Mouse (Mus musculus) gonadal fat pad, adult 2 months (tissue): Measurements from ENCODE around the gene Olfr60. TPM values are rescaled to one million over a fixed set of nuclear protein-coding genes. Genes with fewer than 3 reads are reported as not detected.

Source experiments
- DNase-seq: peaks from one replicate; pipeline ENCODE4 v3.0.0-alpha.2; 2012; ENCODE audit warnings: low read depth
- polyA plus RNA-seq: library from polyadenylated mRNA; depleted of rRNA; stranded (reverse); fragments of >200 nt; gene quantifications from 2 replicates; pipeline ENCODE4 v1.2.3, GENCODE M21; 2012; rRNA removed

Gene Olfr60
- polyA plus RNA-seq, result not detected in 2 replicates

- DNase-seq, result no peak
Measured at GRCm38 (mm10) chr7:140361571-140361970, at the start of gene Olfr60. TSS of gene Olfr60 (minus strand) at chr7:140361671.

- no peak for DNase-seq
Measured at GRCm38 (mm10) chr7:140402818-140403217, 41.3 kb upstream of the Olfr60 start, which contains the start of gene Olfr531. TSS of gene Olfr531 (minus strand) at chr7:140402918.

- DNase-seq, result no peak
Measured at GRCm38 (mm10) chr7:140376911-140377310, 15.4 kb upstream of the Olfr60 start.

- no peak for DNase-seq
Measured at GRCm38 (mm10) chr7:140376231-140376630, 14.8 kb upstream of the Olfr60 start, which contains the start of gene Olfr530. TSS of gene Olfr530 (minus strand) at chr7:140376331.

GRCm38 (mm10) chr7:140374300-140374699 is 12.8 kb upstream of the Olfr60 start:
- no peak for DNase-seq

GRCm38 (mm10) chr7:140333717-140334116 is 27.8 kb downstream of the Olfr60 start, which contains the start of gene Olfr527:
TSS of gene Olfr527 (plus strand) at chr7:140334017.
- DNase-seq, result no peak

- no peak for DNase-seq
Measured at GRCm38 (mm10) chr7:140329766-140330304, 31.6 kb downstream of the Olfr60 start.

- DNase-seq, result no peak
Measured at GRCm38 (mm10) chr7:140321135-140321534, 40.3 kb downstream of the Olfr60 start.

GRCm38 (mm10) chr7:140320558-140320957 is 40.9 kb downstream of the Olfr60 start, which contains the start of gene Olfr525:
TSS of gene Olfr525 (plus strand) at chr7:140320858.
- no peak for DNase-seq

- DNase-seq, result no peak
Measured at GRCm38 (mm10) chr7:140319861-140320385, 41.5 kb downstream of the Olfr60 start.

GRCm38 (mm10) chr7:140299416-140299815 is 62.1 kb downstream of the Olfr60 start:
- DNase-seq, result no peak

- DNase-seq, result no peak
Measured at GRCm38 (mm10) chr7:140296876-140297275, 64.6 kb downstream of the Olfr60 start.

- no peak for DNase-seq
Measured at GRCm38 (mm10) chr7:140295746-140296145, 65.7 kb downstream of the Olfr60 start.

Other genes with a start within 250 kb of the Olfr60 start
- 16.0 and 18.0 TPM in 2 replicates for gene Paox, start 245.9 kb downstream of the Olfr60 start, polyA plus RNA-seq
- 190 and 200 TPM in 2 replicates for gene Echs1, start 245.2 kb downstream of the Olfr60 start, polyA plus RNA-seq
- 28.9 and 56.7 TPM in 2 replicates for gene Mtg1, start 224.1 kb downstream of the Olfr60 start, polyA plus RNA-seq
- gene Sprn, start 206.8 kb downstream of the Olfr60 start, polyA plus RNA-seq, result 0.70 and 0.72 TPM in 2 replicates
- gene Olfr522, start 196.9 kb downstream of the Olfr60 start, polyA plus RNA-seq, result not detected in 2 replicates
- 0.08 TPM in 1 of 2 replicates, not detected in the other for gene Olfr523, start 188.5 kb downstream of the Olfr60 start, polyA plus RNA-seq
- gene Olfr524, start 155.7 kb downstream of the Olfr60 start, polyA plus RNA-seq, result not detected in 2 replicates
- 0.42 and 0.72 TPM in 2 replicates for gene Cd163l1, start 143.4 kb downstream of the Olfr60 start, polyA plus RNA-seq
- gene 5830411N06Rik, start 114.4 kb downstream of the Olfr60 start, polyA plus RNA-seq, result 0.13 and 0.14 TPM in 2 replicates
- gene Olfr525, start 40.8 kb downstream of the Olfr60 start, polyA plus RNA-seq, result not detected in 2 replicates
- gene Olfr527, start 27.7 kb downstream of the Olfr60 start, polyA plus RNA-seq, result not detected in 2 replicates
- gene Olfr530, start 14.7 kb upstream of the Olfr60 start, polyA plus RNA-seq, result not detected in 2 replicates
- not detected in 2 replicates for gene Olfr531, start 41.2 kb upstream of the Olfr60 start, polyA plus RNA-seq
- not detected in 2 replicates for gene Olfr532, start 60.0 kb upstream of the Olfr60 start, polyA plus RNA-seq
- not detected in 2 replicates for gene Olfr533, start 101.7 kb upstream of the Olfr60 start, polyA plus RNA-seq
- not detected in 2 replicates for gene Olfr535, start 122.5 kb upstream of the Olfr60 start, polyA plus RNA-seq
- 0.04 and 0.11 TPM in 2 replicates for gene Olfr536, start 145.7 kb upstream of the Olfr60 start, polyA plus RNA-seq
- not detected in 2 replicates for gene Olfr538, start 206.2 kb upstream of the Olfr60 start, polyA plus RNA-seq
- gene Olfr46, start 239.6 kb upstream of the Olfr60 start, polyA plus RNA-seq, result not detected in 2 replicates